Mouse (Mus musculus) bone marrow macrophage, adult 2 months (primary cell): ENCODE data around the gene Upk3a.

ENCODE experiments used
- CTCF ChIP-seq: IDR thresholded peaks from 2 replicates; pipeline ENCODE4 v1.5.1; 2012; ENCODE audit warnings: low read depth, mild to moderate bottlenecking, low read length, moderate library complexity
- POLR2A ChIP-seq: IDR thresholded peaks from 2 replicates; pipeline ENCODE4 v1.6.1; 2012; ENCODE audit warnings: mild to moderate bottlenecking, low read depth, low read length, borderline replicate concordance

DNA sequence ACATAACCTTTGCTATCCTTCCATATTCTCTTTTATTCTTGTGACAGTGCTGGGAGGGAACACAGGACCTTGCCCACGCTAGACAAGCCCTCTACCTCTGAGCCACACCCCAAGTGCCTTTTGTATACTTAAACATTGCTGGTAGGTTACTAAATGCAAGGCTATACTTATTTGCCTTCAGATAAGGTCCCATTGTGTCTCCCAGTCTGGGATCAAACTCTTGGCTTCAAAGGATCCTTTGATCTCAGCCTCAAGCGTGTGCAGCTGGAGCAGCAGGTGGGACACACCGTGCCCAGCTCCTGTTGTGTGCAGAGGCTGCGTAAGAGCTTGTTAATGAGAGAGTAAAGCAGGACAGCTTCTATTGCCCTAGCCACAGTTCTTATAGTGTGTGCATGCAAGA, 10.8 kb downstream of the Upk3a start:
- no peak for TF ChIP-seq CTCF
- no peak for TF ChIP-seq POLR2A
